Mouse (Mus musculus): ENCODE measurements at regions not wholly inside any gene's neighbourhood (a gene's known extent, or its start where the extent isn't known, plus 50 kb on each side); places are given as distances from the start of the nearest gene placed in this dataset.

- DNase-seq (ENCODE audit: low spot score), result no peak
- no peaks in the 10 kb centered on the region for H3K36me3 ChIP-seq
- H3K9me3 ChIP-seq, result no peaks in the 10 kb centered on the region
- WGBS, result 67% methylated on average over 2 of the region's 2 CpGs
- no peaks in the 10 kb centered on the region for H3K27me3 ChIP-seq (ENCODE audit: insufficient read depth, poor library complexity, severe bottlenecking)
- no peak overlapping the region for H3K4me3 ChIP-seq
- H3K27ac ChIP-seq, result no peak overlapping the region
- no peaks in the 10 kb centered on the region; the same call in 1 of the 2 replicates for H3K4me1 ChIP-seq
Measured at GRCm38 (mm10) chr14:48836071-48836470, 162.5 kb upstream of the Otx2 start.

- Histone ChIP-seq H3K9me3 (no peaks in the 10 kb centered on the region), H3K36me3 (no peaks in the 10 kb centered on the region), H3K4me3 (no peak overlapping the region), H3K4me1 (no peaks in the 10 kb centered on the region), H3K27ac (no peak overlapping the region), H3K27me3 (ENCODE audit: insufficient read depth, poor library complexity, severe bottlenecking) (no peaks in the 10 kb centered on the region)
- DNase-seq (ENCODE audit: low spot score), result no peak
- WGBS, result 91% methylated on average over 2 of the region's 2 CpGs
Measured at GRCm38 (mm10) chr14:48834416-48834815, 160.8 kb upstream of the Otx2 start.

- Histone ChIP-seq H3K9me3 (no peaks in the 10 kb centered on the region), H3K36me3 (no peaks in the 10 kb centered on the region), H3K27me3 (ENCODE audit: insufficient read depth, poor library complexity, severe bottlenecking) (no peaks in the 10 kb centered on the region), H3K27ac (no peak overlapping the region), H3K4me3 (no peak overlapping the region), H3K4me1 (no peaks in the 10 kb centered on the region)
- 55% methylated on average over 5 of the region's 5 CpGs for WGBS
- DNase-seq (ENCODE audit: low spot score), result no peak
Measured at GRCm38 (mm10) chr14:48826421-48826820, 152.8 kb upstream of the Otx2 start.

- Histone ChIP-seq H3K4me3 (no peak overlapping the region), H3K4me1 (no peaks in the 10 kb centered on the region)
- DNase-seq (ENCODE audit: low spot score), result no peak
Measured at GRCm38 (mm10) chr14:48824375-48824774, 150.8 kb upstream of the Otx2 start.

GRCm38 (mm10) chr14:48815941-48816340, 142.3 kb upstream of the Otx2 start:
- DNase-seq (ENCODE audit: low spot score), result no peak
- no peak overlapping the region for H3K27ac ChIP-seq
- 82% methylated on average over 3 of the region's 3 CpGs for WGBS
- H3K4me1 ChIP-seq, result no peaks in the 10 kb centered on the region
- H3K36me3 ChIP-seq, result no peaks in the 10 kb centered on the region
- H3K9me3 ChIP-seq, result no peaks in the 10 kb centered on the region
- no peaks in the 10 kb centered on the region for H3K27me3 ChIP-seq (ENCODE audit: insufficient read depth, poor library complexity, severe bottlenecking)
- H3K4me3 ChIP-seq, result no peak overlapping the region

More at GRCm38 (mm10) chr14:48824375-48824774, 150.8 kb upstream of the Otx2 start:
- 60% methylated on average over 3 of the region's 3 CpGs for WGBS
- Histone ChIP-seq H3K36me3 (no peaks in the 10 kb centered on the region), H3K27me3 (ENCODE audit: insufficient read depth, poor library complexity, severe bottlenecking) (no peaks in the 10 kb centered on the region), H3K27ac (no peak overlapping the region), H3K9me3 (no peaks in the 10 kb centered on the region)

GRCm38 (mm10) chr14:48815231-48815728, 141.7 kb upstream of the Otx2 start:
- H3K27me3 ChIP-seq (ENCODE audit: insufficient read depth, poor library complexity, severe bottlenecking), result no peaks in the 10 kb centered on the region
- H3K4me3 ChIP-seq, result no peak overlapping the region
- WGBS, result 65% methylated on average over 8 of the region's 8 CpGs
- no peaks in the 10 kb centered on the region for H3K9me3 ChIP-seq
- H3K27ac ChIP-seq, result no peak overlapping the region
- DNase-seq (ENCODE audit: low spot score), result no peak
- no peaks in the 10 kb centered on the region for H3K36me3 ChIP-seq
- no peaks in the 10 kb centered on the region for H3K4me1 ChIP-seq

- DNase-seq (ENCODE audit: low spot score), result no peak
- no peaks in the 10 kb centered on the region for H3K27me3 ChIP-seq (ENCODE audit: insufficient read depth, poor library complexity, severe bottlenecking)
- no peaks in the 10 kb centered on the region for H3K4me1 ChIP-seq
- H3K9me3 ChIP-seq, result no peaks in the 10 kb centered on the region
- H3K4me3 ChIP-seq, result no peak overlapping the region
- 84% methylated on average over 11 of the region's 11 CpGs for WGBS
- H3K27ac ChIP-seq, result no peak overlapping the region
- no peaks in the 10 kb centered on the region for H3K36me3 ChIP-seq
Measured at GRCm38 (mm10) chr14:48812741-48813495, 139.3 kb upstream of the Otx2 start.

GRCm38 (mm10) chr14:48804098-48804497, 130.5 kb upstream of the Otx2 start:
- no peak for DNase-seq (ENCODE audit: low spot score)
- no peak overlapping the region for H3K27ac ChIP-seq
- WGBS, result 91% methylated on average over 4 of the region's 4 CpGs
- H3K4me1 ChIP-seq, result no peaks in the 10 kb centered on the region
- 0 out of 2 replicates have a peak, but pooled peaks cover 4% of the 10 kb centered on the region for H3K27me3 ChIP-seq (ENCODE audit: insufficient read depth, poor library complexity, severe bottlenecking)
- H3K4me3 ChIP-seq, result no peak overlapping the region
- H3K9me3 ChIP-seq, result no peaks in the 10 kb centered on the region
- no peaks in the 10 kb centered on the region for H3K36me3 ChIP-seq

GRCm38 (mm10) chr14:48801283-48801682, 127.7 kb upstream of the Otx2 start:
- WGBS, result 47% methylated on average over 14 of the region's 14 CpGs
- H3K4me1 ChIP-seq, result no peaks in the 10 kb centered on the region
- H3K27ac ChIP-seq, result no peak overlapping the region
- no peak for DNase-seq (ENCODE audit: low spot score)
- H3K4me3 ChIP-seq, result 0 out of 2 replicates have a peak overlapping the region, but pooled peaks have one; percentile 31
- 0 out of 2 replicates have a peak, but pooled peaks cover 4% of the 10 kb centered on the region for H3K27me3 ChIP-seq (ENCODE audit: insufficient read depth, poor library complexity, severe bottlenecking)
- H3K9me3 ChIP-seq, result no peaks in the 10 kb centered on the region
- H3K36me3 ChIP-seq, result no peaks in the 10 kb centered on the region

GRCm38 (mm10) chr14:48800857-48801256, 127.2 kb upstream of the Otx2 start:
- Histone ChIP-seq H3K36me3 (no peaks in the 10 kb centered on the region), H3K9me3 (no peaks in the 10 kb centered on the region), H3K27me3 (ENCODE audit: insufficient read depth, poor library complexity, severe bottlenecking) (0 out of 2 replicates have a peak, but pooled peaks cover 4% of the 10 kb centered on the region), H3K4me1 (no peaks in the 10 kb centered on the region), H3K27ac (no peak overlapping the region), H3K4me3 (no peak overlapping the region)
- DNase-seq (ENCODE audit: low spot score), result no peak
- WGBS, result 26% methylated on average over 5 of the region's 5 CpGs

GRCm38 (mm10) chr14:48800100-48800449, 126.5 kb upstream of the Otx2 start:
- 77% methylated on average over 4 of the region's 4 CpGs for WGBS
- DNase-seq (ENCODE audit: low spot score), result no peak
- no peaks in the 10 kb centered on the region for H3K36me3 ChIP-seq
- H3K4me3 ChIP-seq, result no peak overlapping the region
- no peak overlapping the region for H3K27ac ChIP-seq
- no peaks in the 10 kb centered on the region for H3K4me1 ChIP-seq
- H3K27me3 ChIP-seq (ENCODE audit: insufficient read depth, poor library complexity, severe bottlenecking), result 0 out of 2 replicates have a peak, but pooled peaks cover 4% of the 10 kb centered on the region
- no peaks in the 10 kb centered on the region for H3K9me3 ChIP-seq

- H3K27me3 ChIP-seq (ENCODE audit: insufficient read depth, poor library complexity, severe bottlenecking), result 0 out of 2 replicates have a peak, but pooled peaks cover 4% of the 10 kb centered on the region
- H3K9me3 ChIP-seq, result no peaks in the 10 kb centered on the region
- no peaks in the 10 kb centered on the region for H3K4me1 ChIP-seq
- no peak overlapping the region for H3K4me3 ChIP-seq
- no peak overlapping the region for H3K27ac ChIP-seq
- no peak for DNase-seq (ENCODE audit: low spot score)
- 71% methylated on average over 10 of the region's 10 CpGs for WGBS
- no peaks in the 10 kb centered on the region for H3K36me3 ChIP-seq
Measured at GRCm38 (mm10) chr14:48799442-48800099, 126.0 kb upstream of the Otx2 start.

GRCm38 (mm10) chr14:48791507-48791906, 117.9 kb upstream of the Otx2 start:
- WGBS, result 79% methylated on average over 5 of the region's 5 CpGs
- H3K4me3 ChIP-seq, result no peak overlapping the region

More at GRCm38 (mm10) chr14:48791507-48791906, 117.9 kb upstream of the Otx2 start:
- H3K27ac ChIP-seq, result no peak overlapping the region
- H3K9me3 ChIP-seq, result no peaks in the 10 kb centered on the region
- no peaks in the 10 kb centered on the region for H3K4me1 ChIP-seq
- no peak for DNase-seq (ENCODE audit: low spot score)
- no peaks in the 10 kb centered on the region for H3K36me3 ChIP-seq
- no peaks in the 10 kb centered on the region for H3K27me3 ChIP-seq (ENCODE audit: insufficient read depth, poor library complexity, severe bottlenecking)
